Mouse (Mus musculus): ENCODE measurements at regions not wholly inside any gene's neighbourhood (a gene's known extent, or its start where the extent isn't known, plus 50 kb on each side); places are given as distances from the start of the nearest gene placed in this dataset.

- no peak overlapping the region for H3K4me3 ChIP-seq (ENCODE audit: insufficient read depth, low read depth, low read length)
- no peak for DNase-seq (ENCODE audit: extremely low read depth, low read depth, low spot score)
- H3K79me2 ChIP-seq (ENCODE audit: control insufficient read depth, insufficient read depth, low read length), result no peaks in the 10 kb centered on the region
- WGBS, result 39% methylated on average over 9 of the region's 9 CpGs
- no peaks in the 10 kb centered on the region for H3K27me3 ChIP-seq (ENCODE audit: control insufficient read depth, insufficient read depth, low read length)
- no peak overlapping the region for H3K9ac ChIP-seq (ENCODE audit: low read depth, low read length)
- no peak overlapping the region for H3K27ac ChIP-seq (replicated peaks; ENCODE audit: insufficient read depth, low read depth, low read length)
- no peak for TF ChIP-seq CTCF (IDR thresholded peaks at IDR 0.05; ENCODE audit: low read depth, low read length)
- TF ChIP-seq POLR2A (IDR thresholded peaks at IDR 0.05; ENCODE audit: extremely low read depth, insufficient read depth, low read length), result no peak
- H3K4me1 ChIP-seq (ENCODE audit: control insufficient read depth, insufficient read depth, low read length), result no peaks in the 10 kb centered on the region
- no peaks in the 10 kb centered on the region for H3K36me3 ChIP-seq (ENCODE audit: control insufficient read depth, insufficient read depth, low read length)
Measured at GRCm38 (mm10) chr16:50482360-50482786, 50.2 kb upstream of the Bbx start.

All from liver, adult 2 months (tissue).